Mouse (Mus musculus) retina, postnatal 7 days (tissue): ENCODE measurements around the gene Ep300.

Experiments
- DNase-seq: peaks from one replicate; pipeline ENCODE4 v3.0.0-alpha.2; 2012; ENCODE audit warnings: low read depth, low spot score

Gene Ep300

GRCm38 (mm10) chr15:81584913-81585745 is at the start of gene Ep300:
Gene Ep300 (plus strand): TSS chr15:81585351.
- peak; percentile 93 for DNase-seq

- no peak for DNase-seq
Observed at GRCm38 (mm10) chr15:81535881-81536351, 49.2 kb upstream of the Ep300 start.

- DNase-seq = no peak
Observed at GRCm38 (mm10) chr15:81538149-81538548, 47.0 kb upstream of the Ep300 start.

- DNase-seq = no peak
Observed at GRCm38 (mm10) chr15:81539560-81539959, 45.6 kb upstream of the Ep300 start.

- no peak for DNase-seq
Observed at GRCm38 (mm10) chr15:81544916-81545315, 40.2 kb upstream of the Ep300 start.

GRCm38 (mm10) chr15:81545387-81546176 is 39.6 kb upstream of the Ep300 start:
- DNase-seq = no peak

GRCm38 (mm10) chr15:81553455-81553854 is 31.7 kb upstream of the Ep300 start:
- no peak for DNase-seq

- DNase-seq = no peak
Observed at GRCm38 (mm10) chr15:81554558-81555297, 30.4 kb upstream of the Ep300 start.

GRCm38 (mm10) chr15:81555986-81556385 is 29.2 kb upstream of the Ep300 start:
- DNase-seq = no peak

GRCm38 (mm10) chr15:81561501-81561900 is 23.6 kb upstream of the Ep300 start:
- no peak for DNase-seq

- DNase-seq = no peak
Observed at GRCm38 (mm10) chr15:81561996-81562395, 23.2 kb upstream of the Ep300 start.

- no peak for DNase-seq
Observed at GRCm38 (mm10) chr15:81562491-81563488, 22.4 kb upstream of the Ep300 start.

GRCm38 (mm10) chr15:81568093-81568492 is 17.1 kb upstream of the Ep300 start:
- DNase-seq = no peak

GRCm38 (mm10) chr15:81568592-81568991 is 16.6 kb upstream of the Ep300 start:
- no peak for DNase-seq

GRCm38 (mm10) chr15:81576961-81577360 is 8.2 kb upstream of the Ep300 start:
- no peak for DNase-seq

- no peak for DNase-seq
Observed at GRCm38 (mm10) chr15:81577743-81578165, 7.4 kb upstream of the Ep300 start.

GRCm38 (mm10) chr15:81584466-81584865 is 685 bp upstream of the Ep300 start:
- DNase-seq = no peak

- DNase-seq = peak; percentile 67
Observed at GRCm38 (mm10) chr15:81585746-81586461, 753 bp downstream of the Ep300 start.

- peak; percentile 8 for DNase-seq
Observed at GRCm38 (mm10) chr15:81586466-81586865, 1.3 kb downstream of the Ep300 start.

- DNase-seq = no peak
Observed at GRCm38 (mm10) chr15:81587686-81588085, 2.5 kb downstream of the Ep300 start.
